Mouse (Mus musculus): ENCODE measurements around the gene Ttyh1.

GRCm38 (mm10) chr7:4131964-4132363 lies 12.8 kb downstream of the Ttyh1 start:
- TF ChIP-seq HCFC1 (IDR thresholded peaks at IDR 0.05; ENCODE audit: borderline replicate concordance, insufficient read depth, low read length), result no peak
- TF ChIP-seq ZC3H11A (IDR thresholded peaks at IDR 0.05; ENCODE audit: borderline replicate concordance, low read depth, low read length), result no peak
- TF ChIP-seq MAFK (IDR thresholded peaks at IDR 0.05; ENCODE audit: insufficient read depth, low read depth, low read length), result no peak

Data from ES-E14 (cell line).